Mouse (Mus musculus) neural tube, postnatal 0 days (tissue): ENCODE measurements around the gene S100b. TPM values are rescaled to one million over a fixed set of nuclear protein-coding genes. Genes with fewer than 3 reads are reported as not detected.

Experiments used
- microRNA counts: library from miRNA; unstranded; fragments of <30 nt; microRNA quantifications from one replicate; lab custom pipeline; 2015
- microRNA-seq: library from miRNA; unstranded; fragments of <30 nt; microRNA quantifications from one replicate; pipeline ENCODE4, GENCODE M21; 2016
- polyA plus RNA-seq: library from polyadenylated mRNA; unstranded; fragments of >200 nt; fragmentation: Nextera tagmentation; extraction: Ambion mirVana; gene quantifications from 2 replicates; pipeline ENCODE4 v1.2.1, GENCODE M21; 2015

Gene S100b
- polyA plus RNA-seq = 35.8 and 42.6 TPM in 2 replicates

DNA sequence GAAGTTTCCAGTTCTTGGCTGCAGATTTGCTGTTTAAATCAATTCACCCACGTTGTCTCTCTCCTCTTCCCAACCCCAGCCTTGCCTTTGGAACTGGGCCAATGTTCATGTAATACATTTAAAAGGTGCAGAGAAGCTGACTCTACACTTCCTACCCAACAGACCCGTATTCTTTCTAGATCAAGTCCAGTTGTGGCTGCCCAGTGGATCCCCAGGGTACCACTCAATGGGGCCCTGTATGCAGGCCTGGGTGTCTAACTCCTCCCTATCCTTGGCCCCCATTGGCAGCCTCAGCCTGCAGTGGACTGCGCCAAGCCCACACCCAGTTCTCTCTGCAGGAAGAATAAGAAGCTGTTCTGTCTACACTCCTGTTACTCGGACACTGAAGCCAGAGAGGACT, at the start of gene S100b:
TSS of gene S100b (plus strand) at position 318 of the 400 bp plus-strand sequence.

GRCm38 (mm10) chr10:76237341-76238225, 16.1 kb upstream of the S100b start, which contains the start of gene Prmt2:
TSS of gene Prmt2 (minus strand) at chr10:76237865.

MicroRNA genes within 50 kb of the gene (microRNA counts, 519-probe panel; counts per million panel counts)
- 40.5 counts per million for microRNA mmu-miR-678 (lab: Ali Mortazavi, UCI)

Small RNA genes within 50 kb of the gene (microRNA-seq; reads per million reads assigned to microRNA genes)
- gene Mir678 = 0.87 reads per million

Other genes with a start within 250 kb of the S100b start
- gene Zfp280b, start 221.2 kb upstream of the S100b start, polyA plus RNA-seq = 7.8 and 10.4 TPM in 2 replicates
- gene Slc5a4b, start 142.9 kb upstream of the S100b start, polyA plus RNA-seq = not detected in 2 replicates
- gene Slc5a4a, start 106.4 kb upstream of the S100b start, polyA plus RNA-seq = 0.14 TPM in 1 of 2 replicates, not detected in the other
- 231 and 271 TPM in 2 replicates for gene Prmt2, start 16.0 kb upstream of the S100b start, polyA plus RNA-seq
- 14.0 and 17.5 TPM in 2 replicates for gene Dip2a, start 91.4 kb downstream of the S100b start, polyA plus RNA-seq
- not detected in 2 replicates for gene AC141477.1, start 186.6 kb downstream of the S100b start, polyA plus RNA-seq
- 3.9 and 5.4 TPM in 2 replicates for gene Pcnt, start 188.9 kb downstream of the S100b start, polyA plus RNA-seq
- not detected in 2 replicates for gene 2610028H24Rik, start 195.2 kb downstream of the S100b start, polyA plus RNA-seq
- gene Mcm3ap, start 215.1 kb downstream of the S100b start, polyA plus RNA-seq = 46.6 and 50.0 TPM in 2 replicates
- 4.1 and 4.3 TPM in 2 replicates for gene Ybey, start 215.3 kb downstream of the S100b start, polyA plus RNA-seq